Mouse (Mus musculus) embryonic facial prominence, embryonic 15.5 days (tissue): Measurements from ENCODE around the gene Tigd3. TPM values are rescaled to one million over a fixed set of nuclear protein-coding genes. Genes with fewer than 3 reads are reported as not detected.

Experiments
- ATAC-seq: fragments of 200-750 bp; cut with Nextera tagmentation; 2 replicates; pipeline ENCODE4 v1.8.0; 2017; ENCODE audit warnings: low read depth, moderate TSS enrichment; ENCODE audit not compliant: insufficient number of reproducible peaks, low FRiP score, low TSS enrichment
- H3K27ac ChIP-seq: fragments of 300-500 bp; sonication (generic); replicated peaks from 2 replicates; pipeline ENCODE4 v1.5.1; 2015; ENCODE audit warnings: mild to moderate bottlenecking, inconsistent platforms
- H3K27me3 ChIP-seq: fragments of 300-500 bp; sonication (generic); 2 replicates; pipeline ENCODE4 v1.6.1; 2015; ENCODE audit warnings: inconsistent platforms
- H3K36me3 ChIP-seq: fragments of 300-500 bp; sonication (generic); 2 replicates; pipeline ENCODE4 v1.6.1; 2015; ENCODE audit warnings: mild to moderate bottlenecking, inconsistent platforms
- H3K4me1 ChIP-seq: fragments of 300-500 bp; sonication (generic); 2 replicates; pipeline ENCODE4 v1.6.1; 2015; ENCODE audit warnings: inconsistent platforms
- H3K4me2 ChIP-seq: fragments of 300-500 bp; sonication (generic); replicated peaks from 2 replicates; pipeline ENCODE4 v1.6.1; 2015; ENCODE audit warnings: mild to moderate bottlenecking, inconsistent platforms
- H3K4me3 ChIP-seq: fragments of 300-500 bp; sonication (generic); replicated peaks from 2 replicates; pipeline ENCODE4 v1.5.1; 2015; ENCODE audit warnings: mild to moderate bottlenecking, inconsistent platforms
- H3K9ac ChIP-seq: fragments of 300-500 bp; sonication (generic); 2 replicates; pipeline ENCODE4 v1.6.1; 2015; ENCODE audit warnings: inconsistent platforms
- H3K9me3 ChIP-seq: fragments of 300-500 bp; sonication (generic); replicated peaks from 2 replicates; pipeline ENCODE4 v1.6.1; 2016; ENCODE audit warnings: inconsistent platforms
- WGBS: fragments of 180-500 bp; shearing (Covaris S2); methylation state at CpG from one replicate; pipeline ENCODE4 v1.1.7; 2015; 5-methylcytosine and 5-hydroxymethylcytosine counted together
- polyA plus RNA-seq: library from polyadenylated mRNA; unstranded; fragments of >200 nt; fragmentation: Nextera tagmentation; extraction: Ambion mirVana; gene quantifications from 2 replicates; pipeline ENCODE4 v1.2.1, GENCODE M21; 2015

Gene Tigd3
- 3.4 and 3.6 TPM in 2 replicates for polyA plus RNA-seq

- H3K27me3 ChIP-seq: no peaks in the 10 kb centered on the region
- peak within 1 kb of the TSS; percentile 57 for H3K9ac ChIP-seq
- peaks cover 32% of the 10 kb centered on the region for H3K36me3 ChIP-seq
- H3K4me3 ChIP-seq: peak within 1 kb of the TSS; percentile 60
- H3K4me2 ChIP-seq: peak within 1 kb of the TSS; percentile 86
- ATAC-seq: peak; percentile 96
- peaks cover 15% of the 10 kb centered on the region for H3K4me1 ChIP-seq
- no peaks in the 10 kb centered on the region for H3K9me3 ChIP-seq
- peak within 1 kb of the TSS; percentile 51; the same call in 1 of the 2 replicates for H3K27ac ChIP-seq
- 3% methylated on average over 29 of the region's 36 CpGs for WGBS
These were observed at the start of gene Tigd3 for GRCm38 (mm10) chr19:5894002-5894678. TSS of gene Tigd3 (minus strand) at chr19:5894149.

- no peak overlapping the region for H3K4me2 ChIP-seq
- WGBS: 91% methylated on average over 15 of the region's 15 CpGs
- H3K36me3 ChIP-seq: peaks cover 39% of the 10 kb centered on the region
- H3K9me3 ChIP-seq: no peaks in the 10 kb centered on the region
- peaks cover 37% of the 10 kb centered on the region for H3K4me1 ChIP-seq
- ATAC-seq: no peak
- no peak overlapping the region for H3K4me3 ChIP-seq
- no peak overlapping the region for H3K9ac ChIP-seq
- no peaks in the 10 kb centered on the region for H3K27me3 ChIP-seq
- no peak overlapping the region for H3K27ac ChIP-seq
These were observed 49.5 kb upstream of the Tigd3 start for GRCm38 (mm10) chr19:5943404-5943803.

GRCm38 (mm10) chr19:5942581-5942980 lies 48.6 kb upstream of the Tigd3 start:
- Histone ChIP-seq H3K4me2 (no peak overlapping the region), H3K36me3 (peaks cover 32% of the 10 kb centered on the region), H3K4me1 (peaks cover 45% of the 10 kb centered on the region), H3K27me3 (no peaks in the 10 kb centered on the region), H3K4me3 (no peak overlapping the region), H3K27ac (no peak overlapping the region), H3K9me3 (no peaks in the 10 kb centered on the region), H3K9ac (no peak overlapping the region)
- WGBS: 91% methylated on average over 7 of the region's 7 CpGs
- ATAC-seq: no peak

GRCm38 (mm10) chr19:5940656-5941055 lies 46.7 kb upstream of the Tigd3 start:
- ATAC-seq: no peak
- no peak overlapping the region for H3K4me2 ChIP-seq
- H3K4me3 ChIP-seq: no peak overlapping the region
- WGBS: 85% methylated on average over 10 of the region's 10 CpGs
- no peak overlapping the region for H3K9ac ChIP-seq
- no peaks in the 10 kb centered on the region for H3K27me3 ChIP-seq
- H3K9me3 ChIP-seq: no peaks in the 10 kb centered on the region
- H3K36me3 ChIP-seq: peaks cover 22% of the 10 kb centered on the region
- peak overlapping the region; percentile 85 for H3K27ac ChIP-seq
- H3K4me1 ChIP-seq: peaks cover 52% of the 10 kb centered on the region

- peak; percentile 58; the same call in 1 of the 2 replicates for ATAC-seq
- H3K36me3 ChIP-seq: peaks cover 22% of the 10 kb centered on the region
These were observed 46.2 kb upstream of the Tigd3 start for GRCm38 (mm10) chr19:5940173-5940572.

GRCm38 (mm10) chr19:5939715-5940114 lies 45.8 kb upstream of the Tigd3 start:
- Histone ChIP-seq H3K4me1 (peaks cover 53% of the 10 kb centered on the region), H3K4me3 (no peak overlapping the region), H3K36me3 (peaks cover 22% of the 10 kb centered on the region), H3K9ac (no peak overlapping the region), H3K27ac (peak overlapping the region; percentile 85), H3K27me3 (no peaks in the 10 kb centered on the region), H3K9me3 (no peaks in the 10 kb centered on the region), H3K4me2 (no peak overlapping the region)
- no peak for ATAC-seq
- 54% methylated on average over 5 of the region's 5 CpGs for WGBS

More at GRCm38 (mm10) chr19:5940173-5940572, 46.2 kb upstream of the Tigd3 start:
- H3K4me3 ChIP-seq: no peak overlapping the region
- H3K4me1 ChIP-seq: peaks cover 54% of the 10 kb centered on the region
- no peak overlapping the region for H3K9ac ChIP-seq
- H3K4me2 ChIP-seq: no peak overlapping the region
- H3K27ac ChIP-seq: peak overlapping the region; percentile 85
- no peaks in the 10 kb centered on the region for H3K27me3 ChIP-seq
- no peaks in the 10 kb centered on the region for H3K9me3 ChIP-seq
- WGBS: 45% methylated on average over 4 of the region's 4 CpGs

- H3K4me3 ChIP-seq: no peak overlapping the region
- 91% methylated on average over 6 of the region's 6 CpGs for WGBS
- peaks cover 46% of the 10 kb centered on the region for H3K4me1 ChIP-seq
These were observed 44.6 kb upstream of the Tigd3 start for GRCm38 (mm10) chr19:5938516-5938915.

GRCm38 (mm10) chr19:5937836-5938406 lies 44.0 kb upstream of the Tigd3 start:
- 40% methylated on average over 14 of the region's 14 CpGs for WGBS
- Histone ChIP-seq H3K36me3 (peaks cover 12% of the 10 kb centered on the region), H3K4me1 (peaks cover 46% of the 10 kb centered on the region), H3K27me3 (no peaks in the 10 kb centered on the region), H3K4me3 (no peak overlapping the region), H3K9me3 (no peaks in the 10 kb centered on the region), H3K4me2 (no peak overlapping the region), H3K9ac (no peak overlapping the region), H3K27ac (0 out of 2 replicates have a peak overlapping the region, but pooled peaks have one; percentile 4)
- ATAC-seq: no peak

More at GRCm38 (mm10) chr19:5938516-5938915, 44.6 kb upstream of the Tigd3 start:
- no peak overlapping the region for H3K4me2 ChIP-seq
- no peaks in the 10 kb centered on the region for H3K27me3 ChIP-seq
- no peak for ATAC-seq
- peaks cover 18% of the 10 kb centered on the region for H3K36me3 ChIP-seq
- no peak overlapping the region for H3K9ac ChIP-seq
- 0 out of 2 replicates have a peak overlapping the region, but pooled peaks have one; percentile 4 for H3K27ac ChIP-seq
- H3K9me3 ChIP-seq: no peaks in the 10 kb centered on the region

GRCm38 (mm10) chr19:5937095-5937835 lies 43.3 kb upstream of the Tigd3 start:
- Histone ChIP-seq H3K4me3 (no peak overlapping the region), H3K27me3 (no peaks in the 10 kb centered on the region), H3K9me3 (no peaks in the 10 kb centered on the region), H3K36me3 (peaks cover 9% of the 10 kb centered on the region), H3K4me2 (no peak overlapping the region), H3K27ac (0 out of 2 replicates have a peak overlapping the region, but pooled peaks have one; percentile 4), H3K4me1 (peaks cover 46% of the 10 kb centered on the region), H3K9ac (no peak overlapping the region)
- ATAC-seq: no peak
- WGBS: 71% methylated on average over 21 of the region's 21 CpGs

- no peak for ATAC-seq
- H3K4me1 ChIP-seq: peaks cover 44% of the 10 kb centered on the region
- H3K4me2 ChIP-seq: no peak overlapping the region
- H3K36me3 ChIP-seq: no peaks in the 10 kb centered on the region; the same call in 1 of the 2 replicates
- no peak overlapping the region for H3K4me3 ChIP-seq
- H3K27ac ChIP-seq: peak overlapping the region; percentile 25; the same call in 1 of the 2 replicates
- H3K9me3 ChIP-seq: no peaks in the 10 kb centered on the region
- no peak overlapping the region for H3K9ac ChIP-seq
- 67% methylated on average over 5 of the region's 5 CpGs for WGBS
- no peaks in the 10 kb centered on the region for H3K27me3 ChIP-seq
These were observed 41.7 kb upstream of the Tigd3 start for GRCm38 (mm10) chr19:5935691-5936090.

GRCm38 (mm10) chr19:5935266-5935665 lies 41.3 kb upstream of the Tigd3 start:
- Histone ChIP-seq H3K27me3 (no peaks in the 10 kb centered on the region), H3K36me3 (no peaks in the 10 kb centered on the region), H3K27ac (peak overlapping the region; percentile 25; the same call in 1 of the 2 replicates), H3K4me2 (no peak overlapping the region), H3K9me3 (no peaks in the 10 kb centered on the region), H3K4me3 (no peak overlapping the region), H3K4me1 (peaks cover 40% of the 10 kb centered on the region), H3K9ac (no peak overlapping the region)
- ATAC-seq: peak; percentile 80
- WGBS: 64% methylated on average over 3 of the region's 3 CpGs
